Mouse (Mus musculus) gastrocnemius, postnatal 14 days (tissue): ENCODE data around the gene C130026I21Rik. TPM values are rescaled to one million over a fixed set of nuclear protein-coding genes. Genes with fewer than 3 reads are reported as not detected.
"Not testable (repeated sequence)": the region's sequence is repeated elsewhere in the genome, so short reads cannot be mapped to it uniquely, and the experiment has no call there.

Source experiments
- DNase-seq: peaks from one replicate; pipeline ENCODE4 v3.0.0; 2021; ENCODE audit warnings: mixed read lengths
- intact Hi-C: fragments of 180-260 bp; cut with DNase I; formaldehyde crosslinking; loops from one replicate; pipeline ENCODE4 v1.15.1; 2025; ENCODE audit warnings: low total_unique reads
- long read RNA-seq, 2 experiments: library from polyadenylated mRNA; stranded (forward); transcript quantifications; one replicate each; pipeline ENCODE4 v2.0.0; 2021
- total RNA-seq, 2 experiments: library from RNA; stranded (reverse); gene quantifications; 2 replicates each; pipeline ENCODE4 v1.2.3; 2021

The C130026I21Rik gene
- total RNA-seq: not detected
- long read RNA-seq, experiment 1: 0 reads
- long read RNA-seq, experiment 2: 0 reads

GRCm38 (mm10) chr1:85270466-85270865 is at the start of gene C130026I21Rik:
Gene C130026I21Rik (minus strand): TSS chr1:85270566.
- DNase-seq, intact Hi-C loops: not testable (repeated sequence)

GRCm38 (mm10) chr1:85287063-85287462 is 16.7 kb upstream of the C130026I21Rik start:
- intact Hi-C loops, DNase-seq: not testable (repeated sequence)

GRCm38 (mm10) chr1:85276421-85276820 is 6.1 kb upstream of the C130026I21Rik start:
- intact Hi-C loops, DNase-seq: not testable (repeated sequence)

- peak; percentile 22 for DNase-seq
- intact Hi-C loops: not testable (repeated sequence)
Observed at GRCm38 (mm10) chr1:85258634-85259033, 11.7 kb downstream of the C130026I21Rik start.

- intact Hi-C loops: not testable (repeated sequence)
Observed at GRCm38 (mm10) chr1:85255217-85255616, 15.1 kb downstream of the C130026I21Rik start.

GRCm38 (mm10) chr1:85251211-85251610 is 19.2 kb downstream of the C130026I21Rik start:
- DNase-seq, intact Hi-C loops: not testable (repeated sequence)

More at GRCm38 (mm10) chr1:85255217-85255616, 15.1 kb downstream of the C130026I21Rik start:
- DNase-seq: not testable (repeated sequence)

- DNase-seq: peak; percentile 9
Observed at GRCm38 (mm10) chr1:85248985-85249384, 21.4 kb downstream of the C130026I21Rik start.

GRCm38 (mm10) chr1:85246776-85247460 is 23.4 kb downstream of the C130026I21Rik start:
- intact Hi-C loops, DNase-seq: not testable (repeated sequence)

More at GRCm38 (mm10) chr1:85248985-85249384, 21.4 kb downstream of the C130026I21Rik start:
- intact Hi-C loops: not testable (repeated sequence)

- intact Hi-C loops, DNase-seq: not testable (repeated sequence)
Observed at GRCm38 (mm10) chr1:85246266-85246665, 24.1 kb downstream of the C130026I21Rik start.

GRCm38 (mm10) chr1:85244941-85245340 is 25.4 kb downstream of the C130026I21Rik start:
- intact Hi-C loops, DNase-seq: not testable (repeated sequence)

- DNase-seq, intact Hi-C loops: not testable (repeated sequence)
Observed at GRCm38 (mm10) chr1:85243023-85243422, 27.3 kb downstream of the C130026I21Rik start.

GRCm38 (mm10) chr1:85239018-85239775 is 31.2 kb downstream of the C130026I21Rik start:
- intact Hi-C loops, DNase-seq: not testable (repeated sequence)

- intact Hi-C loops, DNase-seq: not testable (repeated sequence)
Observed at GRCm38 (mm10) chr1:85206531-85206930, 63.8 kb downstream of the C130026I21Rik start.

- intact Hi-C loops, DNase-seq: not testable (repeated sequence)
Observed at GRCm38 (mm10) chr1:85199523-85199922, 70.8 kb downstream of the C130026I21Rik start.

- DNase-seq, intact Hi-C loops: not testable (repeated sequence)
Observed at GRCm38 (mm10) chr1:85198647-85199350, 71.6 kb downstream of the C130026I21Rik start.

- intact Hi-C loops, DNase-seq: not testable (repeated sequence)
Observed at GRCm38 (mm10) chr1:85196732-85197131, 73.6 kb downstream of the C130026I21Rik start.

GRCm38 (mm10) chr1:85193761-85194160 is 76.6 kb downstream of the C130026I21Rik start:
- DNase-seq, intact Hi-C loops: not testable (repeated sequence)

- DNase-seq, intact Hi-C loops: not testable (repeated sequence)
Observed at GRCm38 (mm10) chr1:85181981-85182380, 88.4 kb downstream of the C130026I21Rik start.

- DNase-seq, intact Hi-C loops: not testable (repeated sequence)
Observed at GRCm38 (mm10) chr1:85178971-85179370, 91.4 kb downstream of the C130026I21Rik start.
